ENCODE assay signal across 18 mouse cellular contexts in the genomic region with DNA sequence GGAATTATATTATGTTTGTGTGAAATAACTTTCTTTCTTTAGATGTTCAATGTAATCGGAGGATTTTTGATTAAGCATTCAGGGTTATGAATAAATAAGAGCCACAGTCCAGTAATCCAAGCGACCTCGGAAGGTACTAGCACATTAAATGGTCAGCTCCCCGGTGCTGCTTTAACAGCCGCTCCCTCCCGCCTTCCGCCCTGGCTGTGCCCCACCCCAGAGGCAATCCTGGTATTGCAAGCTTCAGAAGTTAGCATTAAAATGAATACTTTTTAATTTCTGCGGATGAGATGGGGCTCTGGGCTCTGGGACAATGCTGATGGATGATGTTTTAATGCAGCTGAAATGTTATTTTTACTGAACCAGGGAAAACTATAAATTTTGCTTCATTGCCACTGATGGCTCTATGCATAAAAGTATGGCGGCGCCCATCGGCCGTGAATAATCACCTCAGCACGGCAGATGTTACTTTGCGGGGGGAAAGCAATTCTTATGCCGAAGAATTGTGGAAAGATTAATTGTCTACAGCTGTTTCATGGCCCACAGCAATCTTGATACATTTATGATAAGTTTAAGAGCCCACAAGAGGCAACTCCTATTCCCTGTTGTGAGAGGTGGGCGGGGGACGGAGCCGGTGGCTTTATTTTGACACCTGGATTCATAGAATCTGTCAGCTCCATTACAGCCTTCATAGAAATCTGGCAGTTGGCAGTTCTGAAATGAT.
A peak's percentile ranks its signal among the peaks of the same experiment; 100 is the strongest.
DNase-seq lines count a peak whose midpoint lies in the region; ATAC-seq and TF ChIP-seq lines count a peak whose summit lies in the region.
"Had no signal": no experiment of that assay in that cellular context is flagged by ENCODE, and none has a peak within 500 bp of the region (broad histone marks: within the 10 kb centered on the region; RNA-seq: fewer than 3 reads in every experiment).

No protein-coding gene starts in this region.

- H3K4me3 ChIP-seq in forebrain, embryonic 13.5 days = no peak overlapping the region
- H3K4me3 ChIP-seq in forebrain, embryonic 14.5 days (ENCODE audit: low read depth, low read length) = no peak overlapping the region
- H3K4me3 ChIP-seq in embryonic facial prominence, embryonic 10.5 days = no peak overlapping the region
- 0 out of 2 replicates have a peak overlapping the region, but pooled peaks have one; percentile 8 for H3K4me3 ChIP-seq in hindbrain, postnatal 0 days (ENCODE audit: low read length)
- no peak overlapping the region for H3K4me3 ChIP-seq in neural tube, embryonic 13.5 days
- no peak overlapping the region for H3K4me3 ChIP-seq in intestine, embryonic 15.5 days (replicated peaks)
- H3K4me3 ChIP-seq: embryonic facial prominence, embryonic 13.5 days; midbrain, embryonic 12.5 days had no signal

- H3K4me2 ChIP-seq in forebrain, embryonic 13.5 days = 0 out of 2 replicates have a peak overlapping the region, but pooled peaks have one; percentile 24
- H3K4me2 ChIP-seq in forebrain, embryonic 14.5 days (ENCODE audit: low read length) = no peak overlapping the region
- H3K4me2 ChIP-seq in hindbrain, postnatal 0 days (ENCODE audit: low read depth, low read length) = no peak overlapping the region; the same call in 1 of the 2 replicates
- H3K4me2 ChIP-seq in neural tube, embryonic 13.5 days = peak overlapping the region; percentile 29
- no peak overlapping the region for H3K4me2 ChIP-seq in intestine, embryonic 15.5 days (replicated peaks)
- H3K4me2 ChIP-seq: embryonic facial prominence, embryonic 13.5 days had no signal

- ATAC-seq in forebrain, embryonic 13.5 days = no peak
- ATAC-seq in forebrain, embryonic 14.5 days = no peak
- no peak for ATAC-seq in hindbrain, postnatal 0 days
- ATAC-seq in neural tube, embryonic 13.5 days (ENCODE audit: low read depth) = peak; percentile 56; the same call in 1 of the 2 replicates
- no peak for ATAC-seq in intestine, embryonic 15.5 days

- WGBS in forebrain, embryonic 13.5 days = 68% methylated on average over 18 of the region's 18 CpGs
- WGBS in forebrain, embryonic 14.5 days = 76% methylated on average over 18 of the region's 18 CpGs
- 80% methylated on average over 18 of the region's 18 CpGs for WGBS in embryonic facial prominence, embryonic 10.5 days
- WGBS in hindbrain, postnatal 0 days = 58% methylated on average over 18 of the region's 18 CpGs
- 30% methylated on average over 18 of the region's 18 CpGs for WGBS in neural tube, embryonic 13.5 days
- 82% methylated on average over 18 of the region's 18 CpGs for WGBS in intestine, embryonic 15.5 days

- 0 out of 2 replicates have a peak, but pooled peaks cover 8% of the 10 kb centered on the region for H3K4me1 ChIP-seq in forebrain, embryonic 13.5 days
- H3K4me1 ChIP-seq in forebrain, embryonic 14.5 days (ENCODE audit: control insufficient read depth, insufficient read depth, low read length) = no peaks in the 10 kb centered on the region
- H3K4me1 ChIP-seq in embryonic facial prominence, embryonic 10.5 days = peaks cover 8% of the 10 kb centered on the region
- no peaks in the 10 kb centered on the region for H3K4me1 ChIP-seq in hindbrain, postnatal 0 days (ENCODE audit: insufficient read depth, low read length)
- H3K4me1 ChIP-seq in neural tube, embryonic 13.5 days (replicated peaks) = peaks cover 16% of the 10 kb centered on the region; the same call in 1 of the 2 replicates
- no peaks in the 10 kb centered on the region for H3K4me1 ChIP-seq in intestine, embryonic 15.5 days (replicated peaks)
- H3K4me1 ChIP-seq: embryonic facial prominence, embryonic 13.5 days had no signal

- H3K27ac ChIP-seq in forebrain, embryonic 13.5 days = no peak overlapping the region
- H3K27ac ChIP-seq in forebrain, embryonic 14.5 days (ENCODE audit: low read depth, low read length) = no peak overlapping the region
- no peak overlapping the region for H3K27ac ChIP-seq in embryonic facial prominence, embryonic 10.5 days (replicated peaks)
- no peak overlapping the region for H3K27ac ChIP-seq in hindbrain, postnatal 0 days
- no peak overlapping the region for H3K27ac ChIP-seq in neural tube, embryonic 13.5 days (replicated peaks)
- no peak overlapping the region for H3K27ac ChIP-seq in intestine, embryonic 15.5 days
- H3K27ac ChIP-seq: embryonic facial prominence, embryonic 13.5 days; midbrain, embryonic 12.5 days had no signal

- no peaks in the 10 kb centered on the region for H3K9me3 ChIP-seq in forebrain, embryonic 13.5 days (replicated peaks)
- H3K9me3 ChIP-seq in forebrain, embryonic 14.5 days (replicated peaks; ENCODE audit: control insufficient read depth, low read length) = no peaks in the 10 kb centered on the region
- H3K9me3 ChIP-seq in embryonic facial prominence, embryonic 10.5 days = no peaks in the 10 kb centered on the region
- H3K9me3 ChIP-seq in hindbrain, postnatal 0 days (ENCODE audit: low read length) = no peaks in the 10 kb centered on the region
- H3K9me3 ChIP-seq in neural tube, embryonic 13.5 days = no peaks in the 10 kb centered on the region
- H3K9me3 ChIP-seq in intestine, embryonic 15.5 days = no peaks in the 10 kb centered on the region
- H3K9me3 ChIP-seq: embryonic facial prominence, embryonic 13.5 days; midbrain, embryonic 12.5 days had no signal

- H3K9ac ChIP-seq in forebrain, embryonic 13.5 days = no peak overlapping the region
- no peak overlapping the region for H3K9ac ChIP-seq in forebrain, embryonic 14.5 days (ENCODE audit: low read length)
- no peak overlapping the region for H3K9ac ChIP-seq in hindbrain, postnatal 0 days (replicated peaks; ENCODE audit: low read length)
- no peak overlapping the region for H3K9ac ChIP-seq in neural tube, embryonic 13.5 days
- no peak overlapping the region for H3K9ac ChIP-seq in intestine, embryonic 15.5 days
- H3K9ac ChIP-seq: embryonic facial prominence, embryonic 13.5 days; midbrain, embryonic 12.5 days had no signal

- H3K27me3 ChIP-seq in forebrain, embryonic 13.5 days = no peaks in the 10 kb centered on the region
- no peaks in the 10 kb centered on the region for H3K27me3 ChIP-seq in forebrain, embryonic 14.5 days (replicated peaks; ENCODE audit: control insufficient read depth, insufficient read depth, low read length)
- no peaks in the 10 kb centered on the region for H3K27me3 ChIP-seq in embryonic facial prominence, embryonic 10.5 days (replicated peaks; ENCODE audit: low read depth, poor library complexity, severe bottlenecking)
- no peaks in the 10 kb centered on the region for H3K27me3 ChIP-seq in hindbrain, postnatal 0 days (ENCODE audit: insufficient read depth, low read length)
- no peaks in the 10 kb centered on the region; the same call in 1 of the 2 replicates for H3K27me3 ChIP-seq in neural tube, embryonic 13.5 days
- no peaks in the 10 kb centered on the region for H3K27me3 ChIP-seq in intestine, embryonic 15.5 days (replicated peaks)
- H3K27me3 ChIP-seq: embryonic facial prominence, embryonic 13.5 days; midbrain, embryonic 12.5 days had no signal

- no peak for DNase-seq in forebrain, embryonic 14.5 days (ENCODE audit: low spot score)
- peak; percentile 18 for DNase-seq in embryonic facial prominence, embryonic 10.5 days (ENCODE audit: low spot score)
- DNase-seq in hindbrain, postnatal 0 days (ENCODE audit: low spot score) = peak; percentile 23
- no peak for DNase-seq in kidney, adult 9 months
- no peak for DNase-seq in left cerebral cortex, adult 11 months (ENCODE audit: low spot score)
- DNase-seq: adrenal gland, adult 8-10 months; cerebellum, adult 11 months; cerebellum, postnatal 14 days; kidney, adult 2 months; kidney, postnatal 36 days; lung, adult 2 months; lung, postnatal 36 days; thymus, adult 18-20 months had no signal

- H3K36me3 ChIP-seq in forebrain, embryonic 13.5 days (ENCODE audit: poor library complexity, severe bottlenecking) = no peaks in the 10 kb centered on the region
- H3K36me3 ChIP-seq in forebrain, embryonic 14.5 days (ENCODE audit: control insufficient read depth, insufficient read depth, low read length) = no peaks in the 10 kb centered on the region
- no peaks in the 10 kb centered on the region for H3K36me3 ChIP-seq in embryonic facial prominence, embryonic 10.5 days (replicated peaks)
- no peaks in the 10 kb centered on the region for H3K36me3 ChIP-seq in hindbrain, postnatal 0 days (ENCODE audit: insufficient read depth, low read length)
- H3K36me3 ChIP-seq in neural tube, embryonic 13.5 days = no peaks in the 10 kb centered on the region
- H3K36me3 ChIP-seq in intestine, embryonic 15.5 days = no peaks in the 10 kb centered on the region
- H3K36me3 ChIP-seq: embryonic facial prominence, embryonic 13.5 days; midbrain, embryonic 12.5 days had no signal

- no peak for TF ChIP-seq CTCF in hindbrain, postnatal 0 days (IDR thresholded peaks at IDR 0.05; ENCODE audit: low read depth)

Comparison
In these comparisons a context has a peak if more than half of its experiments do, and no peak if none do; other contexts are left out.
1. H3K4me2 ChIP-seq: peak in forebrain, embryonic 13.5 days (single experiment) and neural tube, embryonic 13.5 days (single experiment); none in forebrain, embryonic 14.5 days (single experiment), hindbrain, postnatal 0 days (single experiment) and intestine, embryonic 15.5 days (single experiment).
2. DNase-seq: peak in embryonic facial prominence, embryonic 10.5 days (single experiment) and hindbrain, postnatal 0 days (single experiment); none in forebrain, embryonic 14.5 days (single experiment), kidney, adult 9 months (single experiment) and left cerebral cortex, adult 11 months (single experiment).